In the genomic region with DNA sequence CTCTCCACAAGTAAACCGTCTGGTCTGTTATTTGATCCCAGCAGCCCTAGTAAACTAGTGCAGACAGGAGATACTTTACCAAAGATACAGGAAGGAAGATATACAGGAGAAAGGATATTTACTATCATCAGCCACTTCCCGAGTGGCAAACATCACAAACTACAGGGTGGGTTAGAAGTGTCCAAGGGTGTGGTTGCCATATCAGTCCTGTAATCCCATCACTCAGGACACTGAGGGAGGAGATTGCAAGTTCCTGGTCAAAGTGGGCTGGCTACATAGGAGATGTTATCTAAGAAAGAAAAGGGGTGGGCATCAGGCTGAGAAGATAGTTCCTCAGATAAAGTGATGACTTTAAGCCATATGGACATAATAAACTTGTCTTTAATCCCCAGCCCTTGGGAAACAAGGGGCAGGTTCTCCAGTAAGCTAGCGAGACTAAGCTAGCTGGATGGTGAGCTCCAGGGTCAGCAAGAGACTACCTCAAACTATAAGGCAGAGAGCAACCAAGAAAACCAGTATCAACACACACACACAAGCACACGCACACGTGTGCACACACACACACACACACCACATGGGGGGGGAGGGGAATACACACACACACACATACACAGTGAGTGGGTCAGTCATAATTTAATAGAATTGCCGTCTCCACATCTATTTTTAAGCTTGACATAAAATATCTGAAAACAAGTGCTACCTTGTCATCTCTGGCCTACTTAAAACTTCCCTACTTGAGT, we compare ENCODE assay signal across 10 mouse cellular contexts. TPM values are rescaled to one million over a fixed set of nuclear protein-coding genes. Genes with fewer than 3 reads are reported as not detected.
A peak's percentile ranks its signal among the peaks of the same experiment; 100 is the strongest.
DNase-seq lines count a peak whose midpoint lies in the region; ATAC-seq lines count a peak whose summit lies in the region.
"Had no signal": no experiment of that assay in that cellular context is flagged by ENCODE, and none has a peak within 500 bp of the region (broad histone marks: within the 10 kb centered on the region; RNA-seq: fewer than 3 reads in every experiment).

No protein-coding gene starts in this region.

- intact Hi-C loops in heart, postnatal 25 days (cut with DNase I): loop anchor here (10.0 kb wide), 1 partner anchor 303 kb away; the partner anchor contains the start of gene Bbs10

- H3K4me2 ChIP-seq in heart, embryonic 15.5 days: no peak overlapping the region
- H3K4me2 ChIP-seq in neural tube, embryonic 13.5 days: no peak overlapping the region

- 0 out of 2 replicates have a peak overlapping the region, but pooled peaks have one; percentile 6 for H3K27ac ChIP-seq in heart, embryonic 15.5 days
- H3K27ac ChIP-seq in neural tube, embryonic 13.5 days (replicated peaks): no peak overlapping the region
- H3K27ac ChIP-seq: limb, embryonic 10.5 days; macrophage had no signal

- DNase-seq in heart, postnatal 25 days (ENCODE audit: low spot score): no peak
- DNase-seq in neural tube, embryonic 10.5 days (ENCODE audit: extremely low spot score, low spot score): no peak
- no peak for DNase-seq in adrenal gland, adult 2 months
- DNase-seq in gastrocnemius, postnatal 10 days: no peak
- DNase-seq: right cerebral cortex, postnatal 4 days had no signal

- no peak overlapping the region for H3K9ac ChIP-seq in heart, embryonic 15.5 days
- H3K9ac ChIP-seq in neural tube, embryonic 13.5 days: 0 out of 2 replicates have a peak overlapping the region, but pooled peaks have one; percentile 3

- WGBS in heart, embryonic 15.5 days: 63% methylated on average over 6 of the region's 6 CpGs
- 84% methylated on average over 6 of the region's 6 CpGs for WGBS in neural tube, embryonic 13.5 days

- H3K9me3 ChIP-seq in heart, embryonic 15.5 days (replicated peaks): no peaks in the 10 kb centered on the region
- H3K9me3 ChIP-seq in neural tube, embryonic 13.5 days: no peaks in the 10 kb centered on the region
- H3K9me3 ChIP-seq: limb, embryonic 10.5 days had no signal

- peaks cover 30% of the 10 kb centered on the region for H3K4me1 ChIP-seq in heart, embryonic 15.5 days (replicated peaks)
- peaks cover 36% of the 10 kb centered on the region for H3K4me1 ChIP-seq in neural tube, embryonic 13.5 days (replicated peaks)

- no peak overlapping the region for H3K4me3 ChIP-seq in heart, embryonic 15.5 days
- H3K4me3 ChIP-seq in neural tube, embryonic 13.5 days: no peak overlapping the region
- H3K4me3 ChIP-seq: limb, embryonic 10.5 days had no signal

- no peaks in the 10 kb centered on the region for H3K27me3 ChIP-seq in heart, embryonic 15.5 days
- H3K27me3 ChIP-seq in neural tube, embryonic 13.5 days: no peaks in the 10 kb centered on the region

- H3K36me3 ChIP-seq in heart, embryonic 15.5 days: no peaks in the 10 kb centered on the region
- no peaks in the 10 kb centered on the region for H3K36me3 ChIP-seq in neural tube, embryonic 13.5 days
- H3K36me3 ChIP-seq: limb, embryonic 10.5 days had no signal

- no peak for ATAC-seq in heart, embryonic 15.5 days (replicated peaks; ENCODE audit: insufficient number of reproducible peaks, insufficient read depth, low FRiP score, low read depth)
- ATAC-seq in neural tube, embryonic 13.5 days (ENCODE audit: low read depth): no peak
- peak; percentile 9; the same call in 1 of the 2 replicates for ATAC-seq in megakaryocyte, adult 5-6 weeks (ENCODE audit: poor library complexity, severe bottlenecking)

RNA-seq across cellular contexts. Expression of gene Zdhhc17, which starts 18.5 kb away (rescaled TPM):
- 15.1 and 17.7 TPM in 2 replicates for polyA plus RNA-seq in heart, embryonic 15.5 days (2015; fragmentation: Nextera tagmentation; extraction: Ambion mirVana)
- 10 to 100 TPM; 24.8 to 27.7 TPM for total RNA-seq in heart, postnatal 25 days (2021)
- polyA plus RNA-seq in neural tube, embryonic 13.5 days (2015; fragmentation: Nextera tagmentation; extraction: Ambion mirVana): 47.2 and 54.5 TPM in 2 replicates
- total RNA-seq in megakaryocyte, adult 5-6 weeks (2015): 9.5 and 10.0 TPM in 2 replicates
- 9.7 and 14.6 TPM in 2 replicates for total RNA-seq in megakaryocyte, adult 5-6 weeks (2017)
- total RNA-seq in adrenal gland, adult 2 months (2021): 10 to 100 TPM; 25.1 to 35.9 TPM
- polyA plus RNA-seq in adrenal gland, adult 2 months (2012; rRNA removed): 9.0 and 11.1 TPM in 2 replicates
- total RNA-seq in gastrocnemius, postnatal 10 days (2021): 10 to 100 TPM; 22.4 to 29.1 TPM
